Mouse (Mus musculus): ENCODE data around the gene Clba1. TPM values are rescaled to one million over a fixed set of nuclear protein-coding genes. Genes with fewer than 3 reads are reported as not detected.

The Clba1 gene
- polyA plus RNA-seq (2014; fragmentation: Nextera tagmentation; extraction: Ambion mirVana): 17.0 and 19.4 TPM in 2 replicates

GRCm38 (mm10) chr12:112808587-112809364, at the start of gene Clba1:
Clba1 (plus strand) TSS chr12:112808937.
- no peaks in the 10 kb centered on the region for H3K9me3 ChIP-seq (replicated peaks; ENCODE audit: control insufficient read depth, low read length)
- H3K27me3 ChIP-seq (replicated peaks; ENCODE audit: control insufficient read depth, insufficient read depth, low read length): no peaks in the 10 kb centered on the region
- WGBS: under 1% methylated on average over 57 of the region's 64 CpGs
- peak; percentile 98 for DNase-seq (ENCODE audit: low spot score)
- peaks cover 12% of the 10 kb centered on the region for H3K4me1 ChIP-seq (ENCODE audit: control insufficient read depth, insufficient read depth, low read length)
- 0 out of 2 replicates have a peak, but pooled peaks cover 5% of the 10 kb centered on the region for H3K36me3 ChIP-seq (ENCODE audit: control insufficient read depth, insufficient read depth, low read length)
- peak within 1 kb of the TSS; percentile 71; the same call in 1 of the 2 replicates for H3K27ac ChIP-seq (ENCODE audit: low read depth, low read length)
- ATAC-seq: peak; percentile 97
- H3K9ac ChIP-seq (ENCODE audit: low read length): peak within 1 kb of the TSS; percentile 71
- peak within 1 kb of the TSS; percentile 79 for H3K4me2 ChIP-seq (ENCODE audit: low read length)
- peak within 1 kb of the TSS; percentile 65 for H3K4me3 ChIP-seq (ENCODE audit: low read depth, low read length)

- H3K9ac ChIP-seq (ENCODE audit: low read length): no peak overlapping the region
- no peaks in the 10 kb centered on the region for H3K9me3 ChIP-seq (replicated peaks; ENCODE audit: control insufficient read depth, low read length)
- H3K27ac ChIP-seq (ENCODE audit: low read depth, low read length): no peak overlapping the region
- no peaks in the 10 kb centered on the region for H3K4me1 ChIP-seq (ENCODE audit: control insufficient read depth, insufficient read depth, low read length)
- DNase-seq (ENCODE audit: low spot score) (no peak), ATAC-seq (no peak)
- H3K27me3 ChIP-seq (replicated peaks; ENCODE audit: control insufficient read depth, insufficient read depth, low read length): no peaks in the 10 kb centered on the region
- H3K36me3 ChIP-seq (ENCODE audit: control insufficient read depth, insufficient read depth, low read length): no peaks in the 10 kb centered on the region
- H3K4me2 ChIP-seq (ENCODE audit: low read length): no peak overlapping the region
- 88% methylated on average over 3 of the region's 3 CpGs for WGBS
- no peak overlapping the region for H3K4me3 ChIP-seq (ENCODE audit: low read depth, low read length)
Measured at GRCm38 (mm10) chr12:112759471-112759870, 49.3 kb upstream of the Clba1 start.

- Histone ChIP-seq H3K4me2 (ENCODE audit: low read length) (no peak within 1 kb of the TSS), H3K9me3 (replicated peaks; ENCODE audit: control insufficient read depth, low read length) (no peaks in the 10 kb centered on the region), H3K27ac (ENCODE audit: low read depth, low read length) (no peak within 1 kb of the TSS), H3K4me1 (ENCODE audit: control insufficient read depth, insufficient read depth, low read length) (no peaks in the 10 kb centered on the region), H3K9ac (ENCODE audit: low read length) (no peak within 1 kb of the TSS), H3K4me3 (ENCODE audit: low read depth, low read length) (no peak within 1 kb of the TSS), H3K36me3 (ENCODE audit: control insufficient read depth, insufficient read depth, low read length) (no peaks in the 10 kb centered on the region), H3K27me3 (replicated peaks; ENCODE audit: control insufficient read depth, insufficient read depth, low read length) (no peaks in the 10 kb centered on the region)
- DNase-seq (ENCODE audit: low spot score): no peak
- WGBS: 52% methylated on average over 4 of the region's 4 CpGs
- no peak for ATAC-seq
Measured at GRCm38 (mm10) chr12:112760154-112760926, 48.4 kb upstream of the Clba1 start, which contains the start of gene Pld4. Pld4 (plus strand) TSS chr12:112760655.

- Histone ChIP-seq H3K36me3 (ENCODE audit: control insufficient read depth, insufficient read depth, low read length) (no peaks in the 10 kb centered on the region), H3K4me2 (ENCODE audit: low read length) (no peak overlapping the region), H3K9me3 (replicated peaks; ENCODE audit: control insufficient read depth, low read length) (no peaks in the 10 kb centered on the region), H3K27ac (ENCODE audit: low read depth, low read length) (no peak overlapping the region), H3K27me3 (replicated peaks; ENCODE audit: control insufficient read depth, insufficient read depth, low read length) (no peaks in the 10 kb centered on the region), H3K4me3 (ENCODE audit: low read depth, low read length) (no peak overlapping the region), H3K4me1 (ENCODE audit: control insufficient read depth, insufficient read depth, low read length) (no peaks in the 10 kb centered on the region), H3K9ac (ENCODE audit: low read length) (no peak overlapping the region)
- DNase-seq (ENCODE audit: low spot score) (no peak), ATAC-seq (no peak)
- WGBS: 88% methylated on average over 4 of the region's 4 CpGs
Measured at GRCm38 (mm10) chr12:112761411-112761810, 47.3 kb upstream of the Clba1 start.

- Histone ChIP-seq H3K4me2 (ENCODE audit: low read length) (no peak overlapping the region), H3K9me3 (replicated peaks; ENCODE audit: control insufficient read depth, low read length) (no peaks in the 10 kb centered on the region), H3K4me1 (ENCODE audit: control insufficient read depth, insufficient read depth, low read length) (no peaks in the 10 kb centered on the region), H3K36me3 (ENCODE audit: control insufficient read depth, insufficient read depth, low read length) (no peaks in the 10 kb centered on the region), H3K4me3 (ENCODE audit: low read depth, low read length) (no peak overlapping the region), H3K27ac (ENCODE audit: low read depth, low read length) (no peak overlapping the region), H3K27me3 (replicated peaks; ENCODE audit: control insufficient read depth, insufficient read depth, low read length) (no peaks in the 10 kb centered on the region), H3K9ac (ENCODE audit: low read length) (no peak overlapping the region)
- DNase-seq (ENCODE audit: low spot score) (no peak), ATAC-seq (no peak)
- 82% methylated on average over 3 of the region's 3 CpGs for WGBS
Measured at GRCm38 (mm10) chr12:112762018-112762417, 46.7 kb upstream of the Clba1 start.

- Histone ChIP-seq H3K9me3 (replicated peaks; ENCODE audit: control insufficient read depth, low read length) (no peaks in the 10 kb centered on the region), H3K9ac (ENCODE audit: low read length) (no peak overlapping the region), H3K4me2 (ENCODE audit: low read length) (no peak overlapping the region), H3K36me3 (ENCODE audit: control insufficient read depth, insufficient read depth, low read length) (no peaks in the 10 kb centered on the region), H3K27me3 (replicated peaks; ENCODE audit: control insufficient read depth, insufficient read depth, low read length) (no peaks in the 10 kb centered on the region), H3K4me1 (ENCODE audit: control insufficient read depth, insufficient read depth, low read length) (no peaks in the 10 kb centered on the region), H3K4me3 (ENCODE audit: low read depth, low read length) (no peak overlapping the region), H3K27ac (ENCODE audit: low read depth, low read length) (no peak overlapping the region)
- ATAC-seq (no peak), DNase-seq (ENCODE audit: low spot score) (no peak)
- WGBS: 79% methylated on average over 4 of the region's 4 CpGs
Measured at GRCm38 (mm10) chr12:112763176-112763575, 45.6 kb upstream of the Clba1 start.

GRCm38 (mm10) chr12:112764141-112764540, 44.6 kb upstream of the Clba1 start:
- no peak for DNase-seq (ENCODE audit: low spot score)
- ATAC-seq: no peak
- WGBS: 87% methylated on average over 5 of the region's 5 CpGs

GRCm38 (mm10) chr12:112764991-112765390, 43.7 kb upstream of the Clba1 start:
- no peak for DNase-seq (ENCODE audit: low spot score)
- no peaks in the 10 kb centered on the region for H3K9me3 ChIP-seq (replicated peaks; ENCODE audit: control insufficient read depth, low read length)
- H3K4me2 ChIP-seq (ENCODE audit: low read length): no peak overlapping the region
- H3K4me3 ChIP-seq (ENCODE audit: low read depth, low read length): no peak overlapping the region
- ATAC-seq: no peak
- H3K27me3 ChIP-seq (replicated peaks; ENCODE audit: control insufficient read depth, insufficient read depth, low read length): no peaks in the 10 kb centered on the region
- WGBS: 93% methylated on average over 7 of the region's 7 CpGs
- H3K4me1 ChIP-seq (ENCODE audit: control insufficient read depth, insufficient read depth, low read length): no peaks in the 10 kb centered on the region
- H3K27ac ChIP-seq (ENCODE audit: low read depth, low read length): no peak overlapping the region
- no peak overlapping the region for H3K9ac ChIP-seq (ENCODE audit: low read length)
- H3K36me3 ChIP-seq (ENCODE audit: control insufficient read depth, insufficient read depth, low read length): no peaks in the 10 kb centered on the region

More at GRCm38 (mm10) chr12:112764141-112764540, 44.6 kb upstream of the Clba1 start:
- Histone ChIP-seq H3K9ac (ENCODE audit: low read length) (no peak overlapping the region), H3K9me3 (replicated peaks; ENCODE audit: control insufficient read depth, low read length) (no peaks in the 10 kb centered on the region), H3K27ac (ENCODE audit: low read depth, low read length) (no peak overlapping the region), H3K27me3 (replicated peaks; ENCODE audit: control insufficient read depth, insufficient read depth, low read length) (no peaks in the 10 kb centered on the region), H3K4me2 (ENCODE audit: low read length) (no peak overlapping the region), H3K4me1 (ENCODE audit: control insufficient read depth, insufficient read depth, low read length) (no peaks in the 10 kb centered on the region), H3K36me3 (ENCODE audit: control insufficient read depth, insufficient read depth, low read length) (no peaks in the 10 kb centered on the region), H3K4me3 (ENCODE audit: low read depth, low read length) (no peak overlapping the region)

- H3K9ac ChIP-seq (ENCODE audit: low read length): no peak overlapping the region
- no peak overlapping the region for H3K4me3 ChIP-seq (ENCODE audit: low read depth, low read length)
- ATAC-seq (no peak), DNase-seq (ENCODE audit: low spot score) (no peak)
- no peaks in the 10 kb centered on the region for H3K36me3 ChIP-seq (ENCODE audit: control insufficient read depth, insufficient read depth, low read length)
- no peak overlapping the region for H3K27ac ChIP-seq (ENCODE audit: low read depth, low read length)
- no peak overlapping the region for H3K4me2 ChIP-seq (ENCODE audit: low read length)
- no peaks in the 10 kb centered on the region for H3K27me3 ChIP-seq (replicated peaks; ENCODE audit: control insufficient read depth, insufficient read depth, low read length)
- no peaks in the 10 kb centered on the region for H3K4me1 ChIP-seq (ENCODE audit: control insufficient read depth, insufficient read depth, low read length)
- H3K9me3 ChIP-seq (replicated peaks; ENCODE audit: control insufficient read depth, low read length): no peaks in the 10 kb centered on the region
- WGBS: 90% methylated on average over 7 of the region's 7 CpGs
Measured at GRCm38 (mm10) chr12:112766586-112766985, 42.2 kb upstream of the Clba1 start.

All from forebrain, embryonic 14.5 days (tissue).